Mouse (Mus musculus) fibroblast of lung, adult 2 months (primary cell): Measurements from ENCODE around the gene Pithd1.
A peak's percentile ranks its signal among the peaks of the same experiment; 100 is the strongest.
"Not testable (repeated sequence)": the region's sequence is repeated elsewhere in the genome, so short reads cannot be mapped to it uniquely, and the experiment has no call there.

ENCODE experiments used
- DNase-seq: peaks from one replicate; pipeline ENCODE4 v3.0.0-alpha.2; 2011; ENCODE audit warnings: low read depth

Gene Pithd1

DNA sequence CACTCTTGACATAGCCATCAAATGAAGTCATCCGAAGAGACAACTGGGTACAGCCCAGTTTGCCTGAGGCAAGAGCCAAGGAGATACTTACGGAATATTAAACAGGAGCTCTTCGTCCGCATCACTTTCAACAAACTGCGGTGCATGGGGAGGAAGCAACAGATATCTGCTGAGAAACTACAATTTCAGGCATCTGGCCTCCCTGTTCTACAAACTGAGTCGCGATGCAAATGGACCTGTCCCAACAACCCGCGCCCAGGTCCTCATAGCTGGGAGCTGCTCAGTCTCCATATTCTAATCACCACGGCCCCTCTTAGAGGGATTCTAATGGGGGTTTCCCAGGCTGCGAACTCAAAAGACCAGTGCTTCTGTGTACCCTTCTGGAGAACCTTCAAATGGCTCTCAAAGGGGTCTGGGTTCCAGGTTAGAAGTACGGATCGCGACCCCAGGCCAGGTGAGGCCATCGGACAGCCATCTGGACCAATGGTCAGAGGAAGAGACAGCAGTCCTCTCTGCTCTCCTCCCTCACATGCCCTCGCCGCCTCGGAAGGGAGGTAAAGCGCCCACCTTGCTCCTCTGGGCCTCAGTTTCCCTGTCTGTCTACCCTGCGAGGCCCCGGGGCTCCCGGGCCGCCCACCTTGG is 642 bp downstream of the Pithd1 start:
- no peak for DNase-seq

DNA sequence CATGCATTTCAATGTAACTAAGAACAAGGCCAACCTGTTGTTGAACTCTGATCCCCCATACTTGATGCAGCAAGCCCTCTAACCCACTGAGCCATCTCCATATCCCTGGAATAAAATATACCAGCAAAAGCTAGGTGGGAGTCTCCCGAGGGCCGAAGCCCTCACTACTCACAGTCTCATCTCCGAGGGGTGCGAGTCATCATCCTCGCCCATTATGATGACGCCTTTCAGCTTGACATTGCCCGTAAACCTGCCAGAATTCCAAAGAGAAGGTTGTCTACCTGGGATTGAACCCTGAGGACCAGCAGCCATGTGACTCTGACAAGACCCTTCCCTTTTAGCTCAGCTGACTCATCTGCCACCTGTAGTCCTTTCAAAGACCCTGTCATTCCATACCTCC is 1.3 kb downstream of the Pithd1 start:
- DNase-seq: no peak

DNA sequence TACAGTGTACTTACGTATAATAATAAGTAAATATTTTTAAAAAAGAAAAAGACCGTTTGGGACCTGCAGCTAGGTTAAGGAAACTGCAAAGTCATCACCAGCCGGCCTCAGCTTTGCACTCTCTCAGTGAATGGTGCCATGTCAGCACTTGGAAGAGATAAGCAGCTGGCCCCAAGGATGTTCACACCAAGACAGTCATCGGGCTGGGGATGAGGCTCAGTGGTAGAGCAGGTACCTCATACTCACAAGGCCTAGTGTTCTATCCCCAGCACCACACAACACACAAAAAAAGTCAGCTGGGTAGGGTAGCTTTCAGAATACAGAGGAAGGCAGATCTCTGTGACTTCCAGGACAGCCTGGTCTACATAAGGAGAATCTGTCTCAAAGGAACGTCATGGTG is 1.9 kb downstream of the Pithd1 start:
- DNase-seq: no peak

DNA sequence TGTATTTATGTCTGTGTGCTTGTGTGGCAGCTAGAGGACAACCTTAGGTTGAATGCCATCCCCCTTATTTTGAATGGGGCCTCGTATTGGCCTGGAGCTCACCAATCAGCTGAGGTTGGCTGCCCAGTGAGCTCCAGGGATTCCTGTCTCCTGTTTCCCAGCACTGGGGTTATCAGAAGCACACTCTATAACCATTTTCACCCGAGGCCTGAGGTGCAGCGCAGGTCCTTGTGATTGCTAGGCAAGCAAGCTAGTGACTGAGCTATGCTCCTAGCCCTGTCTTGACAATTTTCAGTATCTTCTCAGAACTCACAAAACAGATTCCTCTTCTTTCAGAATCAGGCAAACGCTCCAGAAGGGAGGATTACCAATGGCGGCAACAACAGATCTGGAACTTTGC is 2.5 kb downstream of the Pithd1 start:
- DNase-seq: no peak

DNA sequence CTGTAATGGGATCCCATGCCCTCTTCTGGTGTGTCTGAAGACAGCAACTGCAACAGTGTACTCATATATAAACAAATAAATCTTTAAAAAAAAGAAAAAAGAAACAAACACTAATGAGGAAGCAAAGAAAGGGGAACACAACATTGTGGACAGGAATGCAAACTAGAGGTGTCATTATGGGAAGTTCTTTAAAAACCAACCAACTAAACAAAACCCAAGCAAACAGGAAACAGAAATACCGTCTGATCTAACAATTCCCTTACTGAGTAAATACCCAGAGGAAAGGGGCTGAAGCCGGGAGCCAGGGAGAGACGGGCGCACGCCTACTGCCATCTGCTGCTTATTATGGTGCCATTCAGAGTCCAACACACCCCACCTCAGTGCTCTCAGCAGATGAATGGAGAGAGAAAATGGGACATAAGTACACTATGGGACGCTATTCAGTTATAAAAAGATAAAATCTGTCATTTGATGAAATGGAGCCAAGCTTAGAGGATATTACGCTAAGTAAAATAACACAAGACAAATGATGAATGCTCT is 5.5 kb downstream of the Pithd1 start:
- DNase-seq: no peak

DNA sequence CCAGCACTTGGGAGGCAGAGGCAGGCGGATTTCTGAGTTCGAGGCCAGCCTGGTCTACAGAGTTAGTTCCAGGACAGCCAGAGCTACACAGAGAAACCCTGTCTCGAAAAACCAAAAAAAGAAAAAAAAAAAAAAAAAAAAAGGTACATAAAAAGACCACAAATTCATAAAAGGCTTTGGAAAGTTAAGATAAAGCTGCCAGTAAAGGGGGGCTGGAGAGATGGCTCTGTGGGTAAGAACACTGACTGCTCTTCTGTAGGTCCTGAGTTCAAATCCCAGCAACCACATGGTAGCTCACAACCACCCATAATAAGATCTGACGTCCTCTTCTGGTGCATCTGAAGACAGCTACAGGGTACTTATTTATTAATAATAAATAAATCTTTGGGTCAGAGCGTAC is 6.8 kb downstream of the Pithd1 start:
- DNase-seq: not testable (repeated sequence)

DNA sequence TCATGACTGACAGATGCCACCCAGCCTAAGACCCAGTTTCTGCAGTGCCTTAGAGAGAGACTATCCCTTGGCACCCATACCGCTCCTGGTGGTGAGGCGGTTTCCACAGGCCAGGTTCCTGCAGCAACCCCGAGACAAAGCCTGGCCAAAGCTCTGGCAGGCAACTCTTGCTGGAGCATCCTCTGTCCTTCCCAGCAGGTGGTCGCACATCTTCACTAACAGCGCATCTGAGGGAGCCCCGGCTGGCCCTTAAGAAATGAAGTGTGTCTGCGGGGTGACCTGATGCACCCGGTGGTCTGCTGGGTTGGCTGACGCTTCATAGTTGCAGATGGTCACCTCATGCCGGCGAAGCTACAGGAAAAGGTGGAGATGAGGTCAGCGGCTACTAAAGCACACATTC is 10.9 kb downstream of the Pithd1 start:
- DNase-seq: no peak

DNA sequence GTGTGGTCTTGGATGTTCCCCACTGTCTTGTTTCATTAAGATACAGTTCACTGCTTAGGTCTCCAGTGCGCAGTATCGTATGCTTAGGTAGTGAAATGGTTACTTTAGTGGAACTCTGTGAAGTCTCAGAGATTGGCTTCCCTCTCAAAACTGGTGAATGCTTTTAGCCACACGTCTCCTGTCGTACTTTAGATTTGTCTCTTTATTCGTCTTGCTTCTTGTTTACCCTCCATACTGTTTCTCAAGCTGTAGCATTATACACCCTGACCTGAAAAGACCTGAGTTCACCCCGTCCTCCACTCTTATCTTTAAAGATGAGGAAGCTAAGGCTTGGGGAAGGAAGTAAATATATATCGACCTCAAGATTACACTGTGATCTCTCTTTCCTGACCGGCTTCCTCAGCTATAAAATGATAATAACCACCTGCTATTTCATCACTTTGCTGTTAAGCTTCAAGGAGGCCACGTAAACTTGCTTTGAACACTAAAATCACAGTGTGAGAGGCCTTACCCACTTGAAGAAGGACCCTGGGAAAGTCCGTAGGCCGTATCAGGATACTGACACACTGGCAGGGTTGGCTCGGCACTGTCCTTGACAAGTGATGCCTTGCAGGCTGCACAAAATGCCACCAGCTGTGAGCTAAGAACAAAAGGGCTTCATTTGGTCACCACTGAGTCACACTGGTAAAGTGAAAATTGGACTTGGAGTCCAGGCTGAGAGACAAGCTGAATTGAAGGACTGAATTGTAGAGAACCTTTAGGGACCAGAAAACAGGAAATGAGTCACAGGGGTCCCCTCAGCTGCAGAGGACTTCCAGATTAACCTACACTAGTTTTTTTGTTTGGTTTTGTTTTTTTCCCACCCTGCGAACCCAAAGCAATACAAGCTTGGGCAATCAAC is 13.9 kb downstream of the Pithd1 start:
- no peak for DNase-seq

DNA sequence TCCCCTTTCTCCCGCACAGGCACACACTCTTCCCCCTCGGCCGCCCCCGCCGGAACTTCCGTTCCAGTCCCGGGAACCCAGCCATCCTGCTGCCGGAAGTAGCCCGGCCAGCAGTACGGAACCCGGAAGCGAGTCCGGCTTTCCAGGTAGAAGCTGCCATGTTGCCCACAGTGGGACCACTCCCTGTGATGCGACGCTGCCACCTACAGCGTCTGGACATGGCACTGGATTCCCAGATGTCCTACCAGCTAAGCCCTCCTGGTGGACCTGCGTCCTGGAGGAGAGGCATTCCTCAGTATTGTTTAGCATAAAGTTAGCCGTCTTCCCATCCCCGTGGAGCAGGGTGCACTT is 14.5 kb downstream of the Pithd1 start, which contains the start of gene Lypla2:
TSS of gene Lypla2 (minus strand) at position 71 of the 351 bp plus-strand sequence.
- no peak for DNase-seq

DNA sequence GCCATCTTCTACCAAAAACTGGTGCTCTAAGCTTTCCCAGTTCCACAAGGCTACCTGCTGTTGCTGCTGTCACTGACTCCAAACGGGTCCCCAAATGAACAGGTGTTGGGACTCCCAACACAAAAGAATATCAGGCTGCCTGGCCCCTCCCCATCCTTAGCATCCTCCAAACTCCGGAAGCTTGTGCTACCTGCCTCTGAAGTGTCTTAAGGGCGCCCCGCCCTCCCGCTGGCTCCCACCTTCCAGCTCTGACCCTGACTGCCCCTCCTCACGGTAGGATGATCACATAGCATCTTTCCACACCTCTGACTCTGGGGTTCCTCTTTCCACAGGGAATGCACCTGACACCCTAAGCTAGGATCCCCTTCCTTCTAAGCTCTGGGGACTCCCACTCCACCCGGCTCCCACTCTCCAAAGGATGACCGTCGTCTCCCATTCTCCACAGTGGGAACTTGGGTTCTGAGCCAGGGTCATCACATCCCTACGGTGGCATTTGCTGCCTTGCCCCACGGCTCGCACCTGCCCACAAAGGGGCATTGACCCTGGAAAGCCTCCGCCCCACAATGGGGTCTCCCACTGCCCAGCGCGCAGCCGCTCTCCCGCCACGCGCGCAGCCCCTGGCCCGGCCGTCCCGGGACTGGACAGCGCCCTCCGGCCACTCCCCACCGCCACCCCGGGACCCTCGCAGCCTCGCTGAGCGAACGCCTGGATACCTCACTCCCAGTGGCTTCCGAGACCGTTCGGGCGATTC is 15.1 kb downstream of the Pithd1 start:
- DNase-seq: no peak

DNA sequence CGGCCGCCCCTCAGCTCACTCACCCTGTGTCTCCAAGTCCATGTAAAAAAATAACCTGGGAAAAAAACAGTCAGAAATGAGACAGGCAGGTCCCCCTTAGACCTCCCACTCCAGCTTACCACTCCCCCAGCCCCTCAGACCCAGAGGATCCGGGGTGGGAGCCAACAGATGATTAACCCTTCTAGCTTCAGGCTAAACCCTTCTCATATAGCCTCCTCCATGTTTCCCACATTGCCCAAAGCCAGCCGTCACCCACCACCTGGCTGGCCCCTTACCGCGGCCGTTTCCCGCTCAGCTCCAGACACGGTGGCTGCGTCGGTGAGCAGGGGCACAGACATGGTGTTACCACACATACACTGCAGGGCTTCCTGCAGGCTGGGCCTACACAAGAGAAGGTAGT is 16.5 kb downstream of the Pithd1 start:
- DNase-seq: no peak

DNA sequence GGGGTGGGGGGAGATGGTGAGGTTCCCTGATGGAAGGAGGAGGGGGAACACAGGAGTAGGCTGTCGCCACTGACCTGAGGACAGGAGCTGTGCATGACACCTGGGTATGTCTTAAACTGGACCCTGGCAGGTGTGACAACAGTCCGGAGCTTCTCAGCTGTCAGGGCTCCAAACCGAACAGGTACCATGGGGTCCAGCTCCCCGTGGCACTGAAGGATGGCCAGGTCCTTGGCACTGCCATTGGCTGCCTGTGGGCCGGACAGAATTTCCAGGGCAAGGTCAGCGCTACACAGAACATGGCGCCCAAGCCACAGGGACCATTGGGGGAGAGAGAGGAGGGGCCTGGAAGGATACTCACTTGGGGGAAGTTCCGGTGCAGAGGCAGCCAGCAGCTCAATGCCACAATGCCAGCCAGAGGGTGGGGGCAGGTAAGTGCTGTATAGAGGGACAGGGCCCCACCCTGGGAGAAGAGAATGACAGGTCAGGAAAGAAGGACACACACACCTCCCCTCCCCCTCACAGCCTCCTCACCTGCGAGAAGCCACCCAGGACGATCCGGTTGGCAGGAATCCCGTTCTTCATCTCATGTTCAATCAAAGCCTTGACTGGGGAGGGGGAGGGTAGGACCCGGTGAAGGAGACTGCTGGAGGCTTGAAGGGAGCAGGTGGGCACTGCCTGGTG is 17.9 kb downstream of the Pithd1 start:
- no peak for DNase-seq

DNA sequence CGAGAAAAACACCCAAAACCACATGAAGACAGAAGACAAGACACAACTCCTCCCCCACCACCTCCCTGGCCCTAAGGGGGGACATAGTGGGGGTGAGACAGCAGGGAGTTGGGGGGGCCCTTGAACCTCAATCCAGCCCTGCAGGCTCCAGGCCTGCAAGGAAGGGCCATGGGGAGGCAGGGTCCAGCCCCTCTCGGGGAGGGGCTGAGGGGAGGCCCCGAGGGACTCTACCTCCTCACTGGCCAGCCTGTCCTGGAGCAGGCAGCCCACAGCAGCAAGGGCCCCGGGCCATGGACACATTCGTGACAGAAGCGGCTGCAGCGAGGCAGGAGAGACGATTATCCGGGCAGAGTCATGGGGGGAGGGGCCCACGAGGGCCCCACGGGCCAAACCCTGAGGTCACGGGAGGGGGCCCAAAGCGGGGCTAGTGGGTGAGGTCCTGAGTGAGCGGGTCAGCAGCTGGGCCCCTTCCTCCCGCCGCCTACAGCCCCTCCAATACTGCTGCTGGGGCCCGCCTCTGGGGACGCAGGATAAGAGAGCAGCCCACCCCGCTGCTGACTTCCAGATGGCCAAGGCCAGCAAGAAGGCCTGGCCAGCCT is 18.7 kb downstream of the Pithd1 start:
- DNase-seq: no peak

DNA sequence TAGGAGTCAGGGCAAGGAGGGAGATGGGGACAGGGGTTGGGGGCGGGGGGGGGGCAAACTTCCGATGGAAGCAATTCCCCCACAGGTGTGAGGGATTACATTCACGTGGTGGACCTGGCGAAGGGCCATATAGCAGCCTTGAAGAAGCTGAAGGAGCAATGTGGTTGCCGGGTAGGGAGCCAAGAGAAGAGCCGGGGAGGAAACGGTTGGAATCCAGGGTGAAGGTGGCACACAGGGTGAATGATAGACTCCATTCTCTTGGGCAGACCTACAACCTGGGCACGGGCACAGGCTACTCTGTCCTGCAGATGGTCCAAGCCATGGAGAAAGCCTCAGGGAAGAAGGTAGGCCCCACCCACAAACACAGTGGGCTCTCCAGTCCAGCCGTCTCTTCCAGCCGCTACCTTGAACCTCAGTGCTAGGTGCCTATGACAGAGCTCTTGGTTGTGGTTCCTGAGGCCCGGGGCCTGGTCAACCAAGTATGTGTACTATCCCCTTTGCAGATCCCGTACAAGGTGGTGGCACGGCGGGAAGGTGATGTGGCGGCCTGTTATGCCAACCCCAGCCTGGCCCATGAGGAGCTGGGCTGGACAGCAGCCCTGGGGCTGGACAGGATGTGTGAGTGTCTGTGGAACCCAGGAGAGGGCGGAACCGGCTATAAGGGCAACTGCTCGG is 19.8 kb downstream of the Pithd1 start:
- DNase-seq: no peak

DNA sequence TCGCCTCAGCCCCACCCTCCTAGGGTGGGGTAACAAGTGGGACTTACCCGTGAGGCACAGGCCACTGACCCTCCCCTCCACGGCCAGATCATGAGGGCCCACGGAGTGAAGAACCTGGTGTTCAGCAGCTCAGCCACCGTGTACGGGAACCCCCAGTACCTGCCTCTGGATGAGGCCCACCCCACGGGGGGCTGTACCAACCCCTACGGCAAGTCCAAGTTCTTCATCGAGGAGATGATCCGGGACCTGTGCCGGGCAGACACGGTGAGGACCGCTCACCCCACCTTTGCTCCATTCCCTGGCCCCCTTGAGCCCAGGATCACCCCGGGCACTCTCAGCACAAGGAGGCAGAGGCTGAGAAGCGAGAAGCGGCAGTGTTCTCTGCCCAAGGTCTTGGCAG is 20.8 kb downstream of the Pithd1 start:
- no peak for DNase-seq

DNA sequence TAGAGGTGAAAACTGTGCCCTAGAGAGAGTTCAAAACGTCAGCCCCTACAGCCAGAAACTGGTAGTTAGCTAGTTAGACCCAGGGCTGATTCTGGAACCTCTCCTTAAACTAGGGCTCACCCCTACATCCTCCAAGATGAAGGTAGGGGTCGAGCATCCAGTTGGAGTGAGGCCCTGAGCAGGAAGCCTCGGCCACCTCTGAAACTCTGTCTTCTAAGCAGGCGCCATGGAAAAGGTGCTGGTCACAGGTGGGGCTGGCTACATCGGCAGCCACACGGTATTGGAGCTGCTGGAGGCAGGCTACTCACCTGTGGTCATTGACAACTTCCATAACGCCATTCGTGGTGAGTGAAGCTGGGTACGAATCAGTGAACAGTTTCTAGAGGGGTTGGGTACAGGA is 22.0 kb downstream of the Pithd1 start:
- no peak for DNase-seq

DNA sequence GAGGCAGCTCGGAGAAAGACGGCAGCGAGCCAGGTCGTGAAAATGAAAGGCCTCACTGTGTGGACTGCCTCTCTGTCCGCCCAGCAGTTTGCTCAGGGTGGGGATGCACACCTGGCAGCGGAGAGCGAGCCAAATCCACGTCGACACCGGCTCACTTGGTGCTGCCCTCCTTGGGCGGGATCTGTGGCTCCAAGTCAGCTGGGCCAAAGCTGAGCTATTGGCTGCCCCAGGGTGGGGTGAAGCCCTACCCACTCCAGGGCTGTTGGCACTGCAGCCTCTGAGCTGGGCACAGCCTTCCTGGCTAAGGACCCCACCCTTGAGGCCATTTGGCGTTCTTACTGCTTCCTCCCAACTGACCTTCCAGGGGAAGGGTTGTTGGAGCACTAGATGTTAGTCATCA is 22.6 kb downstream of the Pithd1 start:
- peak; percentile 75 for DNase-seq

DNA sequence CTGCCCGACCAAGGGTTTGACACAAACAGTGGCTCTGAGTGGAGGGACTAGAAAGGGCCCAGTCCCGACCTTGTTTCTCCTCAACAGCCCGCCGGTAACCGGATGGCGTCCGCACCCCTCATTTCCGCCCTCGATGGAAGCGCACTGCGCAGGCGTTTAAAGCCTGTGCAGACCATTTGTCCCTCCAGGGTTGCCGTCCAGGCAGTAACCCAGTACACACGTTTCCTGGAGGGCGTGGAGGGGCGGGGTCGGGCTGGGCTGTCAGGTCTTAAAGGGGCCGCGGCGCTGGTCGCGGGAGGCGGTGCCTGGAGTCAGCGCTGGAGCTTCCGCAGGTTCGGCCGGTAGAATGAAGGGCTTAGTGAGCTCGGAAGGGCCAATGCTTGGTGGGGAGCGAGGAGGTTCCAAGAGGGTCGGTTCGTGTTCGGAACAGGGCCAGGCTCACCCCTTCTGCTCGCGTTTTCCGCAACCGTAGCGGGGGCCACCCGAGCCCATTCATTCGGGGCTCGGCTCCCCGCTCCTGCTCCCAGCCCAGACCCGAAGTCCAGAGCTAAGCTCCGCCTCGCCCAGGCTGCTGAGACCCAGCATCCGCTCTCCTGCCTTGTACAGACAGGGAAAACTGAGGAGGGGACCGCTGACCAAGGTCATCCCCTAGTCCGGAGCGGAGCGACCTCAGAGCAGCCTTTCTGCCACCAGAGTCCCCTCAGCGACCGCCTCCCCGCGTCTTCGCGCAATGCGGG is 23.4 kb downstream of the Pithd1 start, which contains the start of gene Gale:
TSS of gene Gale (plus strand) at position 271 of the 737 bp plus-strand sequence.
- DNase-seq: peak; percentile 91

DNA sequence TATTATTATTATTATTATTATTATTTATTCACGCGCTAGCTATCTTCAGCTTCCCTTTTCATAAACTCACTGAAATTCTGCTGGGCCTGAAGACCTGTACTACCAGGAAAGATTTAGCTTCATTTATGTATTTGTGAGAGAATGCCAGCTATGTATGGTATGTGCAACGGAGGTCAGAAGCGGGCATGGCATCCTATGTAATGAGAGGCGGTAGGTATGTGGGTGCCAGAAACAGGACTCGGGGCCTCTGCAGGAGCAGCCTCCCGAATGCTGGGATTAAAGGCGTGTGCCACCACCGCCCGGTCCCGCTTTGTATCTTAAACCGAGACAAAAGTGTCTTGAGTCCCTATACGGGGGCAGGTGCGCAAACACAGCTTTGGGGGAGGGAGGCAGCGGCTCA is 24.1 kb downstream of the Pithd1 start:
- DNase-seq: no peak

DNA sequence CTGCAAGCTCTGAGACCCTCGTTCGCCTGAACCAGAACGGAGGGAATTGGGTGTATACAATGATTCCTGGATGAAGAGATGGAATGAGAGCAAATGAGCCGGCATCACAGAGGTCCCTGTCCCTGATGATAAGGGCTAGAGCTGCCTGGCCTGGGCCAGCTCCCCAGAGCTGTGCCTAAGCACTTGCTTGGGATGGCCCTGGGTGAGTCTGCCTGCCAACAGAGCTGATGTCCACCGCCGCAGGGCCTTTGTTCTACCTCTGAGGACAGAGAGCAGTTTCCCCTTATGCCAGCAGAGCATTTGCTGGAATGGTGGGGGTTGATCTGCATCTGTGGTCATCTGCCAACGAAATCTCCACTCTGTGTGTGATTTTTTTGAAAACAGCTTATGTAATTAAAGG is 24.9 kb downstream of the Pithd1 start:
- DNase-seq: no peak
